Mouse (Mus musculus) brain, embryonic 14.5 days (tissue): Measurements from ENCODE around the gene Ankrd63.

Experiments used
- CTCF ChIP-seq: fragments of 200-500 bp; IDR thresholded peaks from 2 replicates; pipeline ENCODE4 v1.5.1; 2012; ENCODE audit warnings: inconsistent platforms, mild to moderate bottlenecking, moderate library complexity, borderline replicate concordance; ENCODE audit not compliant: insufficient read depth, insufficient read length; ENCODE audit errors: extremely low read depth
- POLR2A ChIP-seq: fragments of 200-500 bp; IDR thresholded peaks from 2 replicates; pipeline ENCODE4 v1.6.1; 2012; ENCODE audit warnings: mild to moderate bottlenecking, inconsistent platforms, borderline replicate concordance; ENCODE audit not compliant: poor library complexity, insufficient read depth, insufficient read length, severe bottlenecking; ENCODE audit errors: extremely low read depth

DNA sequence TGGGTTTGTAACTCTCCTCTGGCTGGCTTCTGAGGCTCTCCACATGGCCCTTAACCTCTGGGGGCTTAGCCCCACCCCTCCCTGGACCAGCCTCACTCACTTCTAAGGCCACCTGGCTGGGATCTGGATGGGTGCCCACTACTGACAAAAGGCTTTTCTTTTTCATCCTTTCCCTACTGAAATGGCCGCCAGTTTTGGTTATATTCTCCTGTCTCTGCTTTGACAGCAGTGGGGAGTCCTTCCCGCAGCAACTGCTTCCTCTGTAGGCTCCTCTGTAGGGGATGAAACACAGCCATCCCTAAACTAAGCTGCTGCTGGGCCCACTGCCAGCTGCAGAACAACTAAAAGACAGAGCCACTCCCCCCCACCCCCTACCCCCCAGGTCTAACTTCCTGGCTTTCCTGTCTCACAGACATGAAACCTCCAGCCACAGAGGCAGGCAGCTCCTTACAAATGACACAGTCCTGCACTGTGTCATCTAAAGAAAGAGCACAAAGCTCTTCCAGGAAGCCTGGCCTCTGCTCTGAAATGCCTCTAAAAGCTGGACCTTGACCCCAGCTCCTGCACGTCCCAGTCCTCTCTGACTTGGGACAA lies 47.0 kb downstream of the Ankrd63 start:
- TF ChIP-seq POLR2A (no peak), CTCF (no peak)
